Mouse (Mus musculus): ENCODE data around the gene Clic5. TPM values are rescaled to one million over a fixed set of nuclear protein-coding genes. Genes with fewer than 3 reads are reported as not detected.

The Clic5 gene
- total and polyA plus RNA-seq, 3 experiments, result not detected

DNA sequence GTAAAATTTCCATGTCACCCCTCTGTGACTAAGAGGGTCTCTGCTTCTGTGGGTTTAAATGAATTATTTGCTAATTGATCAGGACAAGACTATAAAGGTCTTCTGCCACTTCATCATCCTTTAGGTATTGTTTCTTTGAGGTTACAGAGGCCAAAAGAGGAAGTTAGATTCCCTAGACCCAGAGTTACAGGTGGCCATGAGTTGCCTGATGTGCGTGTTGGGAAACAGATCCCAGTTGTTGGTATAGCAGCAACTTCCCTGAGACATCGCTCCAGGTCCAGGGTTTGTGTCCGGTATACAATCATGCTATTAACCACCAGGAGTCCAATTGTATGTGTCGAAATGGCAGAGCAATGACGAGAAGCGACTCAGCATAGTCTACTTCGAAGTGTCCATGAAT is 81.7 kb downstream of the Clic5 start:
- DNase-seq (ENCODE audit: low read depth, low spot score), result no peak
- no peak overlapping the region for H3K4me3 ChIP-seq (ENCODE audit: control insufficient read depth in 1 of 2, insufficient read depth in 1 of 2, low read depth in 2 of 2, low read length in 2 of 2)
- no peaks in the 10 kb centered on the region for H3K27me3 ChIP-seq (ENCODE audit: control insufficient read depth in 1 of 2, insufficient read depth in 2 of 2, low read length in 2 of 2)
- H3K79me2 ChIP-seq (ENCODE audit: control insufficient read depth, insufficient read depth, low read length, poor library complexity), result no peaks in the 10 kb centered on the region
- H3K36me3 ChIP-seq (ENCODE audit: control insufficient read depth in 1 of 2, insufficient read depth in 2 of 2, low read length in 2 of 2), result no peaks in the 10 kb centered on the region
- no peaks in the 10 kb centered on the region for H3K9me3 ChIP-seq (replicated peaks; ENCODE audit: insufficient read depth, low read length)
- no peak overlapping the region for H3K9ac ChIP-seq (ENCODE audit: control insufficient read depth, low read depth, low read length, poor library complexity, severe bottlenecking)
- TF ChIP-seq POLR2AphosphoS2 (IDR thresholded peaks at IDR 0.05; ENCODE audit: low read length), result no peak
- TF ChIP-seq JUND (IDR thresholded peaks at IDR 0.05; ENCODE audit: low read depth, low read length), result no peak
- no peak for TF ChIP-seq HCFC1 (IDR thresholded peaks at IDR 0.05; ENCODE audit: low read depth, low read length)
- no peak for TF ChIP-seq NRF1 (IDR thresholded peaks at IDR 0.05; ENCODE audit: insufficient read depth, low read depth, low read length, poor library complexity, severe bottlenecking)
- no peak for TF ChIP-seq MAFK (IDR thresholded peaks at IDR 0.05; ENCODE audit: borderline replicate concordance, low read depth, low read length)
- TF ChIP-seq TAL1 (IDR thresholded peaks at IDR 0.05; ENCODE audit: low read length), result no peak
- no peak for TF ChIP-seq CHD2 (IDR thresholded peaks at IDR 0.05; ENCODE audit: low read length)
- TF ChIP-seq GATA1 (IDR thresholded peaks at IDR 0.05; ENCODE audit: low read depth, low read length), result no peak
- TF ChIP-seq EP300 (IDR thresholded peaks at IDR 0.05; ENCODE audit: low read depth in 1 of 2, low read length in 2 of 2), result no peak
- TF ChIP-seq E2F4 (IDR thresholded peaks at IDR 0.05; ENCODE audit: borderline replicate concordance, low read depth, low read length), result no peak
- H3K27ac ChIP-seq (ENCODE audit: control insufficient read depth, low read depth, low read length), result no peak overlapping the region
- no peaks in the 10 kb centered on the region for H3K4me1 ChIP-seq (ENCODE audit: control insufficient read depth in 1 of 2, insufficient read depth in 2 of 2, low read length in 2 of 2)

- H3K9ac ChIP-seq (ENCODE audit: control insufficient read depth, low read depth, low read length, poor library complexity, severe bottlenecking), result no peak overlapping the region
- H3K4me3 ChIP-seq (ENCODE audit: control insufficient read depth in 1 of 2, insufficient read depth in 1 of 2, low read depth in 2 of 2, low read length in 2 of 2), result no peak overlapping the region
- DNase-seq (ENCODE audit: low read depth, low spot score), result no peak
- no peaks in the 10 kb centered on the region for H3K36me3 ChIP-seq (ENCODE audit: control insufficient read depth in 1 of 2, insufficient read depth in 2 of 2, low read length in 2 of 2)
- TF ChIP-seq CTCF (IDR thresholded peaks at IDR 0.05 in 2 of 3, conservative IDR thresholded peaks at IDR 0.05 in 1 of 3; ENCODE audit: control insufficient read depth in 1 of 3, insufficient read depth in 1 of 3, low read depth in 2 of 3, low read length in 3 of 3, poor library complexity in 1 of 3, severe bottlenecking in 1 of 3) (no peak), MAFK (IDR thresholded peaks at IDR 0.05; ENCODE audit: borderline replicate concordance, low read depth, low read length) (no peak), BHLHE40 (IDR thresholded peaks at IDR 0.05; ENCODE audit: borderline replicate concordance, low read depth, low read length) (no peak), CHD1 (IDR thresholded peaks at IDR 0.05; ENCODE audit: low read depth, low read length) (no peak), TCF12 (IDR thresholded peaks at IDR 0.05; ENCODE audit: low read depth, low read length) (no peak), ETS1 (IDR thresholded peaks at IDR 0.05; ENCODE audit: low read depth, low read length) (no peak), ZMIZ1 (IDR thresholded peaks at IDR 0.05; ENCODE audit: low read depth, low read length) (no peak), ZKSCAN1 (IDR thresholded peaks at IDR 0.05; ENCODE audit: low read depth, low read length) (no peak), MXI1 (IDR thresholded peaks at IDR 0.05; ENCODE audit: low read depth, low read length) (no peak), TBP (IDR thresholded peaks at IDR 0.05; ENCODE audit: low read depth, low read length) (no peak)
- H3K79me2 ChIP-seq (ENCODE audit: control insufficient read depth, insufficient read depth, low read length, poor library complexity), result no peaks in the 10 kb centered on the region
- no peaks in the 10 kb centered on the region for H3K4me1 ChIP-seq (ENCODE audit: control insufficient read depth in 1 of 2, insufficient read depth in 2 of 2, low read length in 2 of 2)
- no peaks in the 10 kb centered on the region for H3K27me3 ChIP-seq (ENCODE audit: control insufficient read depth in 1 of 2, insufficient read depth in 2 of 2, low read length in 2 of 2)
- no peaks in the 10 kb centered on the region for H3K9me3 ChIP-seq (replicated peaks; ENCODE audit: insufficient read depth, low read length)
- H3K27ac ChIP-seq (ENCODE audit: control insufficient read depth, low read depth, low read length), result no peak overlapping the region
Measured at GRCm38 (mm10) chr17:44271426-44271825, 83.0 kb downstream of the Clic5 start.
